ENCODE assay signal across 19 mouse cellular contexts in the genomic region with DNA sequence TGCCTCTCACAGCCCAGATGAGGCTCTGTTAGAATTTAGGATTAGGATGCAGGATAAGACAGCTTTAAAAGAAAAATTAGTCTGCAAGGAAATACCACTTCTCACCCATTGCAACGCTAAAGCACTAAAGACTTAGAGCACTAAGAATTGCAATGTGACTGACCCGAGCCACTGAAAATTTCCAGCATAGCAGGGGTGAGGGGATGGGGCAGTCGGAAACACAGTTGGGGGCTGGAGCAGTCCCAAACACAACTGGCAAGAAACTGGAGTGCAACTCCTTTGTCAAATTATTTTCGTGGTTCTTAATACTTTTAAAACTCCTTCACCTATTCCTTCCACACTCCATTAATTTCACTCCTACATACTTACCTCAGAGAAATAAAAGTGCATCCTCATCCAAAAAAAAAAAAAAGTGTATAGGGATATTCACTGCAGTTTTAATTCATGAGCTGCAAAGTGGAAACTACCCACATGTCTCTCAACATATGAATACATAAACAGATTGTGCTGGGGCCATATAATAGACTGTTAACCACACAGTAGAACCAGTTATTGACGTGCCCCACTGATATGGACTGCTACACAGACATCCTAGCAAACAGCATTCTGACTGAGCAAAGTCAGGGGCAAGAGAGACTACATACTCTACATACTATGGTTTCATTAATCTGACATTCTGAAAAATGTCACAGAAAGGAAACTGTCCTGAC.
DNase-seq lines count a peak whose midpoint lies in the region; ATAC-seq and TF ChIP-seq lines count a peak whose summit lies in the region.
"Had no signal": no experiment of that assay in that cellular context is flagged by ENCODE, and none has a peak within 500 bp of the region (broad histone marks: within the 10 kb centered on the region; RNA-seq: fewer than 3 reads in every experiment).

No protein-coding gene starts in this region.

- TF ChIP-seq CTCF in intestine, postnatal 0 days (IDR thresholded peaks at IDR 0.05; ENCODE audit: low read depth): no peak
- no peak for TF ChIP-seq CTCF in midbrain, postnatal 0 days (IDR thresholded peaks at IDR 0.05)

- 0 out of 2 replicates have a peak overlapping the region, but pooled peaks have one; percentile 41 for H3K27ac ChIP-seq in intestine, embryonic 16.5 days (ENCODE audit: low read length)
- no peak overlapping the region for H3K27ac ChIP-seq in intestine, postnatal 0 days (ENCODE audit: low read depth, low read length)
- peak overlapping the region; percentile 61 for H3K27ac ChIP-seq in lung, embryonic 15.5 days
- H3K27ac ChIP-seq in midbrain, embryonic 13.5 days: no peak overlapping the region
- H3K27ac ChIP-seq in midbrain, postnatal 0 days (ENCODE audit: low read depth, low read length): no peak overlapping the region; the same call in 1 of the 2 replicates
- H3K27ac ChIP-seq: embryonic facial prominence, embryonic 13.5 days; forebrain, embryonic 12.5 days; gastrocnemius, adult 2 months; heart, embryonic 10.5 days; hindbrain, embryonic 12.5 days had no signal

- H3K4me2 ChIP-seq in intestine, embryonic 16.5 days (ENCODE audit: low read depth, low read length): no peak overlapping the region
- H3K4me2 ChIP-seq in intestine, postnatal 0 days (replicated peaks; ENCODE audit: low read depth): no peak overlapping the region
- H3K4me2 ChIP-seq in lung, embryonic 15.5 days: no peak overlapping the region
- H3K4me2 ChIP-seq in midbrain, embryonic 13.5 days (replicated peaks): no peak overlapping the region
- H3K4me2 ChIP-seq in midbrain, postnatal 0 days (ENCODE audit: low read depth, low read length, poor library complexity, severe bottlenecking): no peak overlapping the region
- H3K4me2 ChIP-seq: embryonic facial prominence, embryonic 13.5 days; forebrain, embryonic 12.5 days; hindbrain, embryonic 12.5 days had no signal

- H3K36me3 ChIP-seq in intestine, embryonic 16.5 days (ENCODE audit: control insufficient read depth, insufficient read depth, low read length): no peaks in the 10 kb centered on the region
- no peaks in the 10 kb centered on the region for H3K36me3 ChIP-seq in intestine, postnatal 0 days (ENCODE audit: control insufficient read depth, insufficient read depth)
- no peaks in the 10 kb centered on the region for H3K36me3 ChIP-seq in lung, embryonic 15.5 days
- no peaks in the 10 kb centered on the region for H3K36me3 ChIP-seq in midbrain, embryonic 13.5 days
- H3K36me3 ChIP-seq in midbrain, postnatal 0 days (ENCODE audit: insufficient read depth, low read length): no peaks in the 10 kb centered on the region
- H3K36me3 ChIP-seq: embryonic facial prominence, embryonic 13.5 days; forebrain, embryonic 12.5 days; heart, embryonic 10.5 days; hindbrain, embryonic 12.5 days had no signal

- no peaks in the 10 kb centered on the region for H3K9me3 ChIP-seq in intestine, embryonic 16.5 days (ENCODE audit: control insufficient read depth, low read length)
- no peaks in the 10 kb centered on the region for H3K9me3 ChIP-seq in intestine, postnatal 0 days (ENCODE audit: control insufficient read depth)
- no peaks in the 10 kb centered on the region for H3K9me3 ChIP-seq in lung, embryonic 15.5 days
- no peaks in the 10 kb centered on the region for H3K9me3 ChIP-seq in midbrain, embryonic 13.5 days
- H3K9me3 ChIP-seq in midbrain, postnatal 0 days (ENCODE audit: low read length): no peaks in the 10 kb centered on the region
- H3K9me3 ChIP-seq: embryonic facial prominence, embryonic 13.5 days; forebrain, embryonic 12.5 days; heart, embryonic 10.5 days; hindbrain, embryonic 12.5 days had no signal

- ATAC-seq in intestine, embryonic 16.5 days: no peak
- ATAC-seq in intestine, postnatal 0 days: no peak
- ATAC-seq in lung, embryonic 15.5 days (ENCODE audit: borderline replicate concordance, extremely low read depth, low FRiP score, low TSS enrichment): peak; percentile 77; the same call in 1 of the 2 replicates
- ATAC-seq in midbrain, embryonic 13.5 days: 0 out of 2 replicates have a peak, but pooled peaks have one; percentile 34
- no peak for ATAC-seq in midbrain, postnatal 0 days (ENCODE audit: low FRiP score)
- ATAC-seq: forebrain, embryonic 16.5 days; hindbrain, embryonic 16.5 days had no signal

- H3K27me3 ChIP-seq in intestine, embryonic 16.5 days (replicated peaks; ENCODE audit: control insufficient read depth, insufficient read depth, low read length): no peaks in the 10 kb centered on the region
- H3K27me3 ChIP-seq in intestine, postnatal 0 days (replicated peaks; ENCODE audit: control insufficient read depth, insufficient read depth, low read length): no peaks in the 10 kb centered on the region
- no peaks in the 10 kb centered on the region for H3K27me3 ChIP-seq in lung, embryonic 15.5 days
- H3K27me3 ChIP-seq in midbrain, embryonic 13.5 days: no peaks in the 10 kb centered on the region
- H3K27me3 ChIP-seq in midbrain, postnatal 0 days (ENCODE audit: insufficient read depth, low read length): no peaks in the 10 kb centered on the region
- H3K27me3 ChIP-seq: embryonic facial prominence, embryonic 13.5 days; forebrain, embryonic 12.5 days; hindbrain, embryonic 12.5 days had no signal

- peak; percentile 32 to 52 for DNase-seq in cerebellum, postnatal 14 days
- DNase-seq in cerebellum, adult 18-20 months: no peak
- no peak for DNase-seq in lung, postnatal 25 days (ENCODE audit: low spot score)
- DNase-seq in midbrain, postnatal 0 days (ENCODE audit: low spot score): no peak
- DNase-seq: adrenal gland, postnatal 10 days; gastrocnemius, adult 2 months; gastrocnemius, postnatal 25 days; heart, postnatal 10 days; heart, postnatal 4 days had no signal

- no peak overlapping the region for H3K9ac ChIP-seq in intestine, embryonic 16.5 days (ENCODE audit: low read depth, low read length)
- no peak overlapping the region for H3K9ac ChIP-seq in intestine, postnatal 0 days (ENCODE audit: low read depth, low read length)
- no peak overlapping the region for H3K9ac ChIP-seq in lung, embryonic 15.5 days
- no peak overlapping the region for H3K9ac ChIP-seq in midbrain, embryonic 13.5 days (replicated peaks)
- H3K9ac ChIP-seq in midbrain, postnatal 0 days (replicated peaks; ENCODE audit: low read length, poor library complexity, severe bottlenecking): no peak overlapping the region
- H3K9ac ChIP-seq: embryonic facial prominence, embryonic 13.5 days; forebrain, embryonic 12.5 days; hindbrain, embryonic 12.5 days had no signal

- 32% methylated on average over 5 of the region's 5 CpGs for WGBS in intestine, embryonic 16.5 days
- WGBS in intestine, postnatal 0 days: 48% methylated on average over 5 of the region's 5 CpGs
- WGBS in lung, embryonic 15.5 days: 26% methylated on average over 5 of the region's 5 CpGs
- WGBS in midbrain, embryonic 13.5 days: 29% methylated on average over 5 of the region's 5 CpGs
- WGBS in midbrain, postnatal 0 days: 20% methylated on average over 5 of the region's 5 CpGs

- 0 out of 2 replicates have a peak, but pooled peaks cover 2% of the 10 kb centered on the region for H3K4me1 ChIP-seq in intestine, embryonic 16.5 days (ENCODE audit: control insufficient read depth, insufficient read depth, low read length)
- no peaks in the 10 kb centered on the region for H3K4me1 ChIP-seq in intestine, postnatal 0 days (replicated peaks; ENCODE audit: control insufficient read depth, insufficient read depth, low read length)
- peaks cover 22% of the 10 kb centered on the region for H3K4me1 ChIP-seq in lung, embryonic 15.5 days
- peaks cover 17% of the 10 kb centered on the region for H3K4me1 ChIP-seq in midbrain, embryonic 13.5 days (replicated peaks)
- H3K4me1 ChIP-seq in midbrain, postnatal 0 days (ENCODE audit: insufficient read depth, low read length): no peaks in the 10 kb centered on the region
- H3K4me1 ChIP-seq: embryonic facial prominence, embryonic 13.5 days had no signal

- no peak overlapping the region for H3K4me3 ChIP-seq in intestine, embryonic 16.5 days (ENCODE audit: low read length)
- no peak overlapping the region for H3K4me3 ChIP-seq in intestine, postnatal 0 days (ENCODE audit: low read depth, low read length)
- no peak overlapping the region for H3K4me3 ChIP-seq in lung, embryonic 15.5 days
- no peak overlapping the region for H3K4me3 ChIP-seq in midbrain, embryonic 13.5 days (replicated peaks)
- H3K4me3 ChIP-seq in midbrain, postnatal 0 days (ENCODE audit: low read depth, low read length): no peak overlapping the region
- H3K4me3 ChIP-seq: embryonic facial prominence, embryonic 13.5 days; forebrain, embryonic 12.5 days; gastrocnemius, adult 2 months; heart, embryonic 10.5 days; hindbrain, embryonic 12.5 days had no signal

Comparison
In these comparisons a context has a peak if more than half of its experiments do, and no peak if none do; other contexts are left out.
1. DNase-seq: peak in cerebellum, postnatal 14 days (2 of 2); none in cerebellum, adult 18-20 months (0 of 2), lung, postnatal 25 days (single experiment) and midbrain, postnatal 0 days (single experiment).
2. ATAC-seq: peak in lung, embryonic 15.5 days (single experiment) and midbrain, embryonic 13.5 days (single experiment); none in intestine, embryonic 16.5 days (single experiment), intestine, postnatal 0 days (single experiment) and midbrain, postnatal 0 days (single experiment).
3. H3K27ac ChIP-seq: peak in intestine, embryonic 16.5 days (single experiment) and lung, embryonic 15.5 days (single experiment); none in intestine, postnatal 0 days (single experiment), midbrain, embryonic 13.5 days (single experiment) and midbrain, postnatal 0 days (single experiment).